Mouse (Mus musculus): ENCODE measurements at regions not wholly inside any gene's neighbourhood (a gene's known extent, or its start where the extent isn't known, plus 50 kb on each side); places are given as distances from the start of the nearest gene placed in this dataset.

- peak; percentile 8 to 9 for DNase-seq
Measured at GRCm38 (mm10) chr5:91198620-91199019, 59.2 kb downstream of the Areg start.

GRCm38 (mm10) chr5:91200448-91200847, 61.0 kb downstream of the Areg start:
- peak in 1 of 2 experiments; percentile 8 for DNase-seq

GRCm38 (mm10) chr5:91204225-91205005, 65.0 kb downstream of the Areg start:
- peak; percentile 59 to 77 for DNase-seq

GRCm38 (mm10) chr5:91205350-91205880, 66.0 kb downstream of the Areg start:
- DNase-seq: no peak

- DNase-seq: no peak
Measured at GRCm38 (mm10) chr5:91206569-91207490, 67.4 kb downstream of the Areg start.

GRCm38 (mm10) chr5:91220174-91220573, 80.8 kb downstream of the Areg start:
- no peak for DNase-seq

GRCm38 (mm10) chr5:91241656-91242055, 102.3 kb downstream of the Areg start:
- no peak for DNase-seq

- DNase-seq: no peak
Measured at GRCm38 (mm10) chr5:91247444-91247843, 108.0 kb downstream of the Areg start.

- DNase-seq: no peak
Measured at GRCm38 (mm10) chr5:91261895-91262294, 122.5 kb downstream of the Areg start.

- DNase-seq: no peak
Measured at GRCm38 (mm10) chr5:91262526-91262925, 123.1 kb downstream of the Areg start.

GRCm38 (mm10) chr5:91270747-91271146, 131.3 kb downstream of the Areg start:
- peak in 1 of 2 experiments; percentile 24 for DNase-seq

GRCm38 (mm10) chr5:91271416-91271815, 131.4 kb downstream of the Btc start:
- no peak for DNase-seq

- no peak for DNase-seq
Measured at GRCm38 (mm10) chr5:91274411-91274810, 128.4 kb downstream of the Btc start.

GRCm38 (mm10) chr5:91278466-91278865, 124.3 kb downstream of the Btc start:
- DNase-seq: no peak

- DNase-seq: no peak
Measured at GRCm38 (mm10) chr5:91279464-91279863, 123.3 kb downstream of the Btc start.

GRCm38 (mm10) chr5:91282969-91283368, 119.8 kb downstream of the Btc start:
- DNase-seq: no peak

GRCm38 (mm10) chr5:91293073-91293472, 109.7 kb downstream of the Btc start:
- DNase-seq: peak; percentile 67 to 79

- peak; percentile 19 to 27 for DNase-seq
Measured at GRCm38 (mm10) chr5:91294957-91295356, 107.8 kb downstream of the Btc start.

- DNase-seq: no peak
Measured at GRCm38 (mm10) chr5:91297068-91297467, 105.7 kb downstream of the Btc start.

- DNase-seq: no peak
Measured at GRCm38 (mm10) chr5:91302114-91302513, 100.7 kb downstream of the Btc start.

GRCm38 (mm10) chr5:91302943-91303342, 99.9 kb downstream of the Btc start:
- no peak for DNase-seq

GRCm38 (mm10) chr5:91303702-91304101, 99.1 kb downstream of the Btc start:
- no peak for DNase-seq

- DNase-seq: no peak
Measured at GRCm38 (mm10) chr5:91307031-91307430, 95.8 kb downstream of the Btc start.

Measured in kidney, adult 8-10 months (tissue).